Mouse (Mus musculus): Measurements from ENCODE around the gene Ppp1r14c.

DNA sequence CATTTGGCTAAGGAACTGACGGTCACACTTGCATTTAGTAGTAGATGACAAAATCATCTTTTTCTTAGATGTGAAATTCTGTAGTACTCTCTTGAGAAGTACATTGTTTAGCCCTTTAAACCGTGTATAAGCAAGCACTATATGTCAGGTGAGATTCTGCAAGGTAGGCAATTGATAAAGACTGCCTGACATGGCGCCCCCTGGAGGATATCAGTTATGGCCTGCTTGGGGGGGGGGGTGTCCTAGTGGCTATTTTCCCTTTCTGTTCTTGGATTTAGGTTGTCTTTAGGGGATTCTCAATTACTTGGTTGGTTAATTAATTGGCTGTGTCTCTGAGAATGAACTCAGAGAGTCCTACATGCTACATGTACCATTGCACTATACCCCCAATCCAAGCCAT, 31.5 kb downstream of the Ppp1r14c start:
- TF ChIP-seq POLR2A (IDR thresholded peaks at IDR 0.05; ENCODE audit: extremely low read depth, insufficient read depth, low read length): no peak
- TF ChIP-seq CTCF (IDR thresholded peaks at IDR 0.05; ENCODE audit: low read depth, low read length): no peak

All from liver, adult 2 months (tissue).